Mouse (Mus musculus) embryonic facial prominence, embryonic 13.5 days (tissue): ENCODE data around the gene Ext2. TPM values are rescaled to one million over a fixed set of nuclear protein-coding genes. Genes with fewer than 3 reads are reported as not detected.

Experiments
- ATAC-seq: fragments of 200-750 bp; cut with Nextera tagmentation; 2 replicates; pipeline ENCODE4 v1.8.0; 2017; ENCODE audit warnings: low read depth; ENCODE audit not compliant: insufficient number of reproducible peaks, insufficient read depth, low FRiP score, low TSS enrichment
- H3K27ac ChIP-seq: fragments of 300-500 bp; sonication (generic); 2 replicates; pipeline ENCODE4 v1.5.1; 2015; ENCODE audit warnings: moderate library complexity, mild to moderate bottlenecking, inconsistent platforms
- H3K27me3 ChIP-seq: fragments of 300-500 bp; sonication (generic); 2 replicates; pipeline ENCODE4 v1.6.1; 2015; ENCODE audit warnings: mild to moderate bottlenecking, inconsistent platforms
- H3K36me3 ChIP-seq: fragments of 300-500 bp; sonication (generic); 2 replicates; pipeline ENCODE4 v1.6.1; 2015; ENCODE audit warnings: mild to moderate bottlenecking, inconsistent platforms
- H3K4me1 ChIP-seq: fragments of 300-500 bp; sonication (generic); 2 replicates; pipeline ENCODE4 v1.6.1; 2015; ENCODE audit warnings: inconsistent platforms
- H3K4me2 ChIP-seq: fragments of 300-500 bp; sonication (generic); 2 replicates; pipeline ENCODE4 v1.6.1; 2015; ENCODE audit warnings: moderate library complexity, mild to moderate bottlenecking, inconsistent platforms
- H3K4me3 ChIP-seq: fragments of 300-500 bp; sonication (generic); 2 replicates; pipeline ENCODE4 v1.5.1; 2015; ENCODE audit warnings: mild to moderate bottlenecking, inconsistent platforms
- H3K9ac ChIP-seq: fragments of 300-500 bp; sonication (generic); 2 replicates; pipeline ENCODE4 v1.6.1; 2015; ENCODE audit warnings: mild to moderate bottlenecking, inconsistent platforms
- H3K9me3 ChIP-seq: fragments of 300-500 bp; sonication (generic); 2 replicates; pipeline ENCODE4 v1.6.1; 2016; ENCODE audit warnings: inconsistent platforms
- WGBS: fragments of 180-500 bp; shearing (Covaris S2); methylation state at CpG from one replicate; pipeline ENCODE4 v1.1.7; 2015; ENCODE audit warnings: mixed read lengths; 5-methylcytosine and 5-hydroxymethylcytosine counted together
- polyA plus RNA-seq: library from polyadenylated mRNA; unstranded; fragments of >200 nt; fragmentation: Nextera tagmentation; extraction: Ambion mirVana; gene quantifications from 2 replicates; pipeline ENCODE4 v1.2.1, GENCODE M21; 2015

Gene Ext2
- polyA plus RNA-seq, 1 experiment from 2014 or later, result 103 TPM

DNA sequence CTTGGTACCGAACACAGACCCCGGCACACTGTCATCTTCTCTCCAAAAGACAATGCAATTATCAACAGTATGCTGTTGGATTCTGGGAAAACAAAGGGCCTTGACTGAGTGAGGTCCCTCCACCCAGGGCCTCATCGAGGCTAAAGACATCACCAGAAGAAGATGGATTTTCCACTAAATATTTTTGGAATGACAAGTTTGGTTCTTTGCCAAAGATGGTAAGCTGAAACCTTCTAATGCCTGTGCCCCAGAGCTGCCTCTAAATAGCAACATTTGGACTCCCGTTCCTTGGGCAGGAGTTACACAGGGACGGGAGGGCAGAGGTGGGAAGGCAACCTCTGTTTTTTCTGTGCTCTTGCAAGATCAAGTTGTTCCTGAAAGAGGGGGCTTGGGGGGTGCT, 47.4 kb downstream of the Ext2 start:
- H3K4me2 ChIP-seq, result no peak overlapping the region
- no peaks in the 10 kb centered on the region for H3K36me3 ChIP-seq
- WGBS, result 29% methylated on average over 5 of the region's 5 CpGs
- no peaks in the 10 kb centered on the region for H3K9me3 ChIP-seq
- H3K27me3 ChIP-seq, result no peaks in the 10 kb centered on the region
- peaks cover 91% of the 10 kb centered on the region for H3K4me1 ChIP-seq
- peak overlapping the region; percentile 22; the same call in 1 of the 2 replicates for H3K27ac ChIP-seq
- no peak for ATAC-seq
- no peak overlapping the region for H3K9ac ChIP-seq
- no peak overlapping the region for H3K4me3 ChIP-seq

DNA sequence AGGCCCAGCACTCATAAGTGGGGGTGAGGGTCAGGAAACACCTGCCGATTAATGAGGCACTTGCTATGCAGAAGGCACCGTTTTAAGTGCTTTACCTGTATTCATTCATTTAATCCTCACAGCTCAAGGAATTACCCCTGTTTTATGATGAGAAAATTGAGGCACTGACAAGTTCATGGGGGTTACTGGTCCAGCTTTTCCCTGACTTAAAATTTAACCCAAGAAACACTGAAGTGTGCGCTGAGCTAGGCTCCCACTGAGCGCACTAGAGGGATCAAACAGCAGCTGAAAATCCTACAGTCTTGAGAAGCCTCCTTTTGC, 49.6 kb downstream of the Ext2 start:
- no peak for ATAC-seq
- Histone ChIP-seq H3K4me1 (peaks cover 73% of the 10 kb centered on the region), H3K4me3 (no peak overlapping the region), H3K36me3 (peaks cover 7% of the 10 kb centered on the region), H3K27ac (peak overlapping the region; percentile 56; the same call in 1 of the 2 replicates), H3K9ac (no peak overlapping the region), H3K9me3 (no peaks in the 10 kb centered on the region), H3K4me2 (no peak overlapping the region), H3K27me3 (no peaks in the 10 kb centered on the region)
- 38% methylated on average over 4 of the region's 4 CpGs for WGBS

DNA sequence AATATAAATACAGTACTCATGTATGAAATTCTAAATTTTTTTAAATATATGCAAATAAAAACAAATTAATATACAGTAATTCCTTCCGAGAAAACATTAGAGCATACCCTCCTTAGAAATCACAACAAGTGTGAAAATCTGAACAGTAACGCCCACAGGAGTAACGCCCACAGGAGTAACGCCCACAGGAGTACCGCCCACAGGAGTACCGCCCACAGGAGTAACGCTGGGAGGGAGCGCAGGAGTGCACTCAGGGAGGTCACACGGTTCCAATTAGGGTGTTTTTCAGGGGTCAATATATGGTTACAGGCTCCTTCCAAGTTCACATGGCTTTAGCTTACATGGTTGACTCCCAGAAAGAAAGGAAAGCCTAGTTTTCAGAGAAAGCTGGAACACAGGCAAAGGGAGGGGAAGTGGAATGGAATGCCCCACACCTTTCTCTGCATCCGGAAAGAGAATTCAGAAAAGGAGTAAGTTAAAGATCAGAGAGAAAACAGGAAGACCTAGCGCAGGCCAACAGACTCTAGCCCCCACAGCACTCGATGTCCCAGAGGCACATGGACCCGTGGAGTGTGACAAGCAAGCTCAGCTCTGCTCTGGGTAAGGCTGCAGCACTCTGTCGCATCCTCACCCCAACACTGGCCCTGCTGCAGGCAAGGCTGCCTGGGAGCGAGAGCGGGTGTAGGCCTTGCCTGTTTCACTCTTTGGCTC, 50.2 kb downstream of the Ext2 start:
- H3K9me3 ChIP-seq, result no peaks in the 10 kb centered on the region
- H3K4me2 ChIP-seq, result no peak overlapping the region
- WGBS, result 21% methylated on average over 16 of the region's 16 CpGs
- peaks cover 68% of the 10 kb centered on the region for H3K4me1 ChIP-seq
- H3K9ac ChIP-seq, result no peak overlapping the region
- peaks cover 7% of the 10 kb centered on the region for H3K36me3 ChIP-seq
- H3K27ac ChIP-seq, result peak overlapping the region; percentile 56
- no peaks in the 10 kb centered on the region for H3K27me3 ChIP-seq
- H3K4me3 ChIP-seq, result no peak overlapping the region
- ATAC-seq, result no peak

DNA sequence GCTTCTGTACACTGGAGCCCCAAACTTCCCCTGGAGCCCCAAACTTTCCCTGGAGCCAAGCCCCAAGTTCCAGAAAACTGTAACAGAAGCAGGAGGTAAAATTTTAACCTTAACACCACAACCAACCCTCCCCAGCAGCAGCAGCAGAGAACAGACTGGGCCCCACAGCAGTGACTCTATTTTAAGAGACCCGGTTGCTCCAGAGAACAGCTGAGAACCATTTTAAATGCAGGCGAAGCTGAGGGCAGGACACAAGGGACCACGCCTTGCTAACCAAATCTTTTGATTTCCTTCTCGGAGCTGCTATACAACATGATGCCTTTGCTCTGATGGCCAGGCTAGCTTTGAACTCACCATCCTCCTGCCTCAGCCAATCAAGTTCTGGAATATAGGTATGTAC, 51.5 kb downstream of the Ext2 start:
- Histone ChIP-seq H3K9me3 (no peaks in the 10 kb centered on the region), H3K4me2 (no peak overlapping the region), H3K4me3 (no peak overlapping the region), H3K36me3 (peaks cover 13% of the 10 kb centered on the region), H3K27me3 (no peaks in the 10 kb centered on the region), H3K9ac (no peak overlapping the region), H3K4me1 (peaks cover 56% of the 10 kb centered on the region), H3K27ac (no peak overlapping the region)
- WGBS, result 43% methylated on average over 4 of the region's 4 CpGs
- no peak for ATAC-seq

DNA sequence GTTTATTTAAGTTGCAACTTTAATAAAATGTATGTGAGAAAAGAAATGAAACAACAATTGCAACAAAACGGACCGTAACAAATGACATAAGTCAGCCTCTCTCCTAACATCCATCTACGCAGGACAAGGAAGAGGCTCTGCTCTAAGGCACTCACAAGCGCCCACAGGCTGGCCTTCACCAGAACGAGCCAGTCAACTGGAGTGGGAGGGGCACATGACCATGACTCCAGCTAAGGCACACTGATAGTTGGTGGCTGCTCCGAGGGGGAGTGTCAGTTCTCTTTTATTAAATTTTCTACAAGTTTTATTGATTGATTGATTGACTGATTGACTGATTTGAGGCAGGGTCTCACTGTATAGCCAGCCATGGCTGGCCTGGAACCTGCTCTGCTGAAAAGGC, 52.5 kb downstream of the Ext2 start:
- ATAC-seq, result no peak
- H3K4me1 ChIP-seq, result peaks cover 49% of the 10 kb centered on the region
- no peaks in the 10 kb centered on the region for H3K27me3 ChIP-seq
- H3K4me2 ChIP-seq, result no peak overlapping the region
- no peak overlapping the region for H3K9ac ChIP-seq
- no peaks in the 10 kb centered on the region for H3K9me3 ChIP-seq
- H3K27ac ChIP-seq, result no peak overlapping the region
- WGBS, result 79% methylated on average over 6 of the region's 6 CpGs
- H3K4me3 ChIP-seq, result no peak overlapping the region
- H3K36me3 ChIP-seq, result peaks cover 13% of the 10 kb centered on the region

DNA sequence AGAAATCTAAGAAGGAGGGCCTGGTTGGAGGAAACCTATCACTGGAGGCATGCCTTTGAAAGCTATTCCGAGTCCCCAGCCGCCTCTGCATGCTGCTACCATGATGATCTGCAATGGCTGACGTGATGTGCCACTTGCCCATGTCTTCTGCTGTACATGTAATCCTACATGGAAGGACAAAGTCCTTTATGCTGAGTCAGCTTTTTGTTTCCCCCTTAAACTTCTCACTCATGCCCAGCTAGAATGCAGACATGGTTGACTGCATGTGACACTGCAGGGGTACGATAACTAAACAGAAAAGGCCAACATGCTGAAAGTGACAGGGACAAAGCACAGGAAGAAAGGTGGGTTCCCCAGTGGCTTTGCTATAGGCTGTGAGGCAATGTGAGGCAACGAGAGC, 56.6 kb downstream of the Ext2 start:
- ATAC-seq, result no peak
- H3K36me3 ChIP-seq, result peaks cover 30% of the 10 kb centered on the region
- H3K27me3 ChIP-seq, result no peaks in the 10 kb centered on the region
- no peak overlapping the region for H3K27ac ChIP-seq
- H3K4me1 ChIP-seq, result peaks cover 14% of the 10 kb centered on the region
- WGBS, result 79% methylated on average over 5 of the region's 5 CpGs
- no peak overlapping the region for H3K4me2 ChIP-seq
- no peaks in the 10 kb centered on the region for H3K9me3 ChIP-seq
- H3K4me3 ChIP-seq, result no peak overlapping the region
- H3K9ac ChIP-seq, result no peak overlapping the region

DNA sequence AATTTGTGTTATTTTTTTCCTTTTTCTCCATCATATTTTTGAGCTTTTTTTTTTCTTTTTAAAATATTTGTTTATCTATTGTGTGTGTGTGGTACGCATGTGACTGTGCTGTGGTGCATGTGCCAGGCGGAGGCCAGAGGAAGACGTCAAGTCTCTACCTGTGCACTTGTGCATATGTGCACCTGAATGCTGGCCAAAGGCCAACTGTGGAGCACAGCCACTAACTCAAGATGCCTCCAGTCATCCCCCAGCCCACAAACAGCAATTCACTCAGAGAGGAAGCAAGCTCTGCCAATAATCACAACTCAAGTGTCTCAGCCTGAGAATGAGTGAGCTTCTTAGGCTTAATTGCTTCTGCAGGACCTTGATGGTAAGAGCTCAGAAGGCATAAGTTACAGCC, 58.2 kb downstream of the Ext2 start:
- Histone ChIP-seq H3K4me3 (no peak overlapping the region), H3K4me1 (0 out of 2 replicates have a peak, but pooled peaks cover 8% of the 10 kb centered on the region), H3K9me3 (no peaks in the 10 kb centered on the region), H3K27ac (no peak overlapping the region), H3K27me3 (no peaks in the 10 kb centered on the region), H3K9ac (no peak overlapping the region), H3K4me2 (no peak overlapping the region), H3K36me3 (peaks cover 42% of the 10 kb centered on the region)
- 75% methylated on average over 3 of the region's 3 CpGs for WGBS
- no peak for ATAC-seq

DNA sequence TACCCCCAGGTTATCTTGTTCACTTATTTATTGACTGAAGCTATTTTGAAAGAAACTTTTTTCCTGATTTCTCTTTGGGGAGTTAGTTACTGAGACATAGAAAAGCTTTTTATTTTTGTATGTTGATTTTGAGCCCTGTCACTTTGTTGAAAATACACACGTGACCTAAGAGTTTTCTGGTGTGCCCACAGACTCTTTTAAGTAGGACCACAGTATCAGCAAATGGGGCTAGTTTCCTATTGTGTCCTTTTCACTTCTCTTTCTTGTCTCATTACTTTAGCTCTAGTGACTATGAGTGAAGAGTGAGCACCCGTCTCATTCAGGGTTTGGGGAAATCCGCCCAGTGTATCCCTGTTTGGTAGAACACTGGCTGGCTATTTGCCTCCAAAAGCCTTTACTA, 62.0 kb downstream of the Ext2 start:
- Histone ChIP-seq H3K9ac (no peak overlapping the region), H3K4me1 (peaks cover 7% of the 10 kb centered on the region), H3K4me2 (no peak overlapping the region), H3K36me3 (peaks cover 32% of the 10 kb centered on the region), H3K27ac (no peak overlapping the region), H3K9me3 (no peaks in the 10 kb centered on the region), H3K27me3 (no peaks in the 10 kb centered on the region), H3K4me3 (no peak overlapping the region)
- ATAC-seq, result no peak
- 90% methylated on average over 3 of the region's 3 CpGs for WGBS

DNA sequence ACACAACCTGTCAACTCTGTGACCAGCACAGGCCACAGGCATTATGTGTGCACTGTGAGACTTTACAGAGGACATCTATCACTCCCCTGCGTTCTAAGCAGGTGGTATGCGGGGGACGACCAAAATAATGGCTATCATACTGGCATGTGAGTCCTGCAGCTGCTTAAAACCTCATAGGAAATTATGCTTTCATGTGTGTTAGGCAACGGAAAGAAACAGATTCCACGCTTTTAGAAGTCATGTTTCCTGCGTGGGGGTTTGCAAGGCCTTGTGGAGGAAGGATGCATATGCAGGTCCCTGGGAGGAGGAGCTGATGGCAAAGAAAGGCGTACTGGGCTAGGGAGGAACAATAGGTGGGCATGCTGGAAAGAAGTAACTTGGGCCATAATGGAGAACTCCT, 63.2 kb downstream of the Ext2 start:
- ATAC-seq, result no peak
- WGBS, result 51% methylated on average over 7 of the region's 7 CpGs

DNA sequence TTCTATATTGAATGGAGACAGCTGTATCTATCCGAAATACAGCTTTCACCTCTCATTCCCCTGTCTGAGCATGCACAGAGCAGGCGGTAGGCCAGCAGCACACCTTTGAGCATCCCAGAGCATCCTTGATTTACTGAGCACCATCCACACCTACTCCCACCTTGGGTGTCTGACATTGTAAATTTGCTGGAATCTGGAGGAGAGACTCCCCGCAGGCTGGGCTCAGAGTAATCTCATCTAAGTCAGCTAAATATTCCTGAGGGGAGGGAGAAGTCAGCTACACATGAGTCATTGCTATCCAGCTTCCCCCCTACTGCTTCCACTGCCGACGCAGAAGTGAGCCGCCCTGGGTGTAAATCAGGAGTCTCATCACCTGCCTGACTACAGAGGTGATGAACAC, 64.1 kb downstream of the Ext2 start:
- no peak overlapping the region for H3K4me3 ChIP-seq
- no peak overlapping the region for H3K4me2 ChIP-seq
- H3K36me3 ChIP-seq, result peaks cover 32% of the 10 kb centered on the region
- 70% methylated on average over 6 of the region's 6 CpGs for WGBS
- no peaks in the 10 kb centered on the region for H3K9me3 ChIP-seq
- no peak for ATAC-seq
- peaks cover 10% of the 10 kb centered on the region for H3K4me1 ChIP-seq
- no peaks in the 10 kb centered on the region for H3K27me3 ChIP-seq
- H3K27ac ChIP-seq, result no peak overlapping the region
- no peak overlapping the region for H3K9ac ChIP-seq

More for the DNA sequence above, 63.2 kb downstream of the Ext2 start:
- no peak overlapping the region for H3K27ac ChIP-seq
- no peak overlapping the region for H3K4me2 ChIP-seq
- H3K4me3 ChIP-seq, result no peak overlapping the region
- H3K9me3 ChIP-seq, result no peaks in the 10 kb centered on the region
- H3K27me3 ChIP-seq, result no peaks in the 10 kb centered on the region
- H3K4me1 ChIP-seq, result peaks cover 6% of the 10 kb centered on the region
- H3K9ac ChIP-seq, result no peak overlapping the region
- H3K36me3 ChIP-seq, result peaks cover 32% of the 10 kb centered on the region

DNA sequence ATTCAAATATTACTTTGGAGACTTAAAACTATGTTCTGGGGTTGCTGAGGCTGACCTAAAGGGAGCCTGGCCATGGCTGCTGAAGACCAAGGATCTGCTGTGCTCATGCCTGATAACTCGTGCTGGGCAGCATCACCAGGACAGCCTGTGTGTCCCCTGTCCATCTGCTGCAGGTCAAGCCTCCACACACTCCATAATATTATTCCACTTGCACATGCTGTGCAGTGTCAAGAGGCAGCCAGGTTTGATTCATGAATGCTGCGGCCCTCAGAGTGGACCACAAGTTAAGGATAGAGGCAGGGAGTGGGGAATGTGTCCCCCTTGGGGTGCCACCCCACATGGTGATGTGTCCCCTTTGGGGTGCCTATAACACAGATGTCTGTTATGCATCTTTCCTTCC, 68.0 kb downstream of the Ext2 start:
- Histone ChIP-seq H3K27ac (no peak overlapping the region), H3K4me3 (no peak overlapping the region), H3K4me2 (no peak overlapping the region), H3K36me3 (0 out of 2 replicates have a peak, but pooled peaks cover 3% of the 10 kb centered on the region), H3K27me3 (no peaks in the 10 kb centered on the region), H3K9me3 (no peaks in the 10 kb centered on the region), H3K4me1 (peaks cover 30% of the 10 kb centered on the region), H3K9ac (no peak overlapping the region)
- 88% methylated on average over 2 of the region's 2 CpGs for WGBS
- no peak for ATAC-seq

DNA sequence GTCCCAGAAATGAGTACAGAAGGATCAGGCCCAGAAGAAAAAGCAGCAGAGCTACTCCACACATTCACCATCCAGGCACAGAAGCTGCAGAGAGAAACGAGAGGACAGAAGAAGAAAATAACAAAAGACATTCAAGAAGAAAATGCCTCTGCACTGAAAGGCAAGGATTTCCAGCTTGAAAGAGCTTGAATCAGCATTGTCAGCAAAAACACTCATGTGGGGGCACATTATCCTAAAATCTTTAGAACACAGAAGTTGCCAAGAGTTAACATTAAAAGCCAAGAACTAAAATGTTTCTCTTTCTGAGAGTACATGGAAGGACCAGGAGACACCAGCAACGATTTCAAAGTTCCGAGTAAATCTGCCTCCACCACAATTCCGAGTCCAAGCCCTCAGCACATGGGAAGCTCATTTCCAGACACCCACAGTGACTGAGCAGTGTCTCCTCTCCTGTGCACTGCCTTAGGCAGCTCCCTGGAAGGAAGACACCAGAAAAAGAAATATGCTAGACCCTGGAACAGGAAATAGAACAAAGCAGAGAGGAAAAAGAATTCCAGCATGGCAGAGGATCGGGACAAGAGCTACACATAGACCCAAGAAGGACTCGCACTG, 69.1 kb downstream of the Ext2 start:
- Histone ChIP-seq H3K4me1 (peaks cover 33% of the 10 kb centered on the region), H3K36me3 (no peaks in the 10 kb centered on the region), H3K27me3 (no peaks in the 10 kb centered on the region), H3K9me3 (no peaks in the 10 kb centered on the region), H3K27ac (peak overlapping the region; percentile 45; the same call in 1 of the 2 replicates), H3K4me2 (no peak overlapping the region), H3K9ac (no peak overlapping the region), H3K4me3 (no peak overlapping the region)
- no peak for ATAC-seq
- WGBS, result 55% methylated on average over 6 of the region's 6 CpGs
